Mouse (Mus musculus): ENCODE results near the gene Tnfrsf9. TPM values are rescaled to one million over a fixed set of nuclear protein-coding genes. Genes with fewer than 3 reads are reported as not detected.

The Tnfrsf9 gene
- 1.0 and 1.3 TPM in 2 replicates for polyA plus RNA-seq (2015; fragmentation: Nextera tagmentation; extraction: Ambion mirVana)

- H3K9ac ChIP-seq = peak within 1 kb of the TSS; percentile 85
- peak; percentile 86 for ATAC-seq (ENCODE audit: insufficient number of reproducible peaks, low FRiP score, low TSS enrichment, low read depth)
- WGBS = under 1% methylated on average over 48 of the region's 48 CpGs
- H3K4me1 ChIP-seq = peaks cover 13% of the 10 kb centered on the region; the same call in 1 of the 2 replicates
- H3K27ac ChIP-seq (replicated peaks) = peak within 1 kb of the TSS; percentile 93
- H3K27me3 ChIP-seq = no peaks in the 10 kb centered on the region
- H3K4me2 ChIP-seq (replicated peaks) = peak within 1 kb of the TSS; percentile 57
- peak within 1 kb of the TSS; percentile 75 for H3K4me3 ChIP-seq (replicated peaks)
- no peaks in the 10 kb centered on the region for H3K9me3 ChIP-seq (replicated peaks)
- no peaks in the 10 kb centered on the region for H3K36me3 ChIP-seq
These were observed at the start of gene Tnfrsf9, which contains the start of gene Park7 for GRCm38 (mm10) chr4:150914290-150914733. Tnfrsf9 (plus strand) TSS chr4:150914562. Park7 (minus strand) TSS chr4:150914437.

DNA sequence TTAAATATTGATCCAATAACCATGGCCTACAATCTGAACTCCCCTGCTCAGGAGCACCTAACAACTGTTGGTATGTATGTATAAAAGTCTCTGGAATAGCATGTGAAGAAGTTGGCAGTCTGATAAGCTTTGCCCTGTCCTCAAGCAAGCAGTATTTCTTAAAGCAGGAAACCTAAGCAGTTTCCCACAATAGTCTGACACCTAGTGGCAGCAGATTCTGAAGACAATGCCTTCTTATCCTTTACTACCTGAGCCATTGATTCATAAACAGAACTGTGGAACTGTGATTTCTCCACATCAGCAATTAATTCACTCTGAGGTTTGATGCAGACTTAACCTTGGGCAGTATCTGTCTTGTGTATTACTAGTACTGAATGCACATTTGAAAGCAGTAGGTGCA lies 49.0 kb upstream of the Tnfrsf9 start:
- Histone ChIP-seq H3K27me3 (no peaks in the 10 kb centered on the region), H3K9me3 (replicated peaks) (no peaks in the 10 kb centered on the region), H3K36me3 (peaks cover 26% of the 10 kb centered on the region), H3K9ac (no peak overlapping the region), H3K4me1 (peaks cover 33% of the 10 kb centered on the region), H3K4me2 (replicated peaks) (no peak overlapping the region), H3K4me3 (replicated peaks) (no peak overlapping the region), H3K27ac (replicated peaks) (no peak overlapping the region)
- no peak for ATAC-seq (ENCODE audit: insufficient number of reproducible peaks, low FRiP score, low TSS enrichment, low read depth)

DNA sequence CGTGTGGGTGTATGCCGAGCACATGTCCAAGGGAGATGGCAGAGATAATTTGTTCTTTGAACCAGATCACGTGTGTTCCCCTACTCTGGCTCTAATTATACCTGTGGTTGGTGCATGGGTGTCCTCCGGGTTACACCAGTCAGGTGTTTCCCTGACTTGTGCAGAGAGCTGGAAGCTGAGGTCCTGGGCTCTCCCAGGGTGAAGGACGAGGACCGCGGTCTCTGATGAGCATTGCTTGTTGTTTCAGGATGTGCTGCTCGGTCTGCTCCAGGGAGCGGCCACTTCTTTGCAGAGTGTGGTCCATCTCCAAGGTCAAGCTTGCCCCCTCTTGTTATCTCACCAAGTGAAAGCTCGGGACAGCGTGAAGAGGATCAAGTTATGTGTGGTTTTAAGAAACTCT lies 48.3 kb upstream of the Tnfrsf9 start:
- H3K27me3 ChIP-seq = no peaks in the 10 kb centered on the region
- no peak for ATAC-seq (ENCODE audit: insufficient number of reproducible peaks, low FRiP score, low TSS enrichment, low read depth)
- H3K4me2 ChIP-seq (replicated peaks) = no peak overlapping the region
- H3K4me3 ChIP-seq (replicated peaks) = no peak overlapping the region
- no peak overlapping the region for H3K27ac ChIP-seq (replicated peaks)
- H3K9me3 ChIP-seq (replicated peaks) = no peaks in the 10 kb centered on the region
- H3K9ac ChIP-seq = no peak overlapping the region
- 81% methylated on average over 11 of the region's 11 CpGs for WGBS
- peaks cover 36% of the 10 kb centered on the region for H3K4me1 ChIP-seq
- peaks cover 26% of the 10 kb centered on the region for H3K36me3 ChIP-seq

DNA sequence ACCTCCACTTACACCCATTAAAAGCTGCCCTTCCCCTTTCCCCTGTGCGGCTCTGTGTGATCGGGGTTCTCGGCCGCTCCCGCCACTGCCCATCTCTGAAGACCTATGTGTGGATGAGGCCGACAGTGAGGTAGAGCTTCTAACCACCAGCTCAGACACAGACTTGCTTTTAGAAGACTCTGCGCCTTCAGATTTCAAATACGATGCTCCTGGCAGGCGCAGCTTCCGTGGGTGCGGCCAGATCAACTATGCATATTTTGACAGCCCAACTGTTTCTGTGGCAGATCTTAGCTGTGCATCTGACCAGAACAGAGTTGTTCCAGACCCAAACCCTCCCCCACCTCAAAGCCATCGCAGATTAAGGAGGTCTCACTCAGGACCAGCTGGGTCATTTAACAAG lies 47.9 kb upstream of the Tnfrsf9 start:
- no peak for ATAC-seq (ENCODE audit: insufficient number of reproducible peaks, low FRiP score, low TSS enrichment, low read depth)
- no peaks in the 10 kb centered on the region for H3K9me3 ChIP-seq (replicated peaks)
- H3K4me2 ChIP-seq (replicated peaks) = no peak overlapping the region
- peaks cover 26% of the 10 kb centered on the region for H3K36me3 ChIP-seq
- H3K9ac ChIP-seq = no peak overlapping the region
- WGBS = 88% methylated on average over 12 of the region's 12 CpGs
- no peaks in the 10 kb centered on the region for H3K27me3 ChIP-seq
- no peak overlapping the region for H3K27ac ChIP-seq (replicated peaks)
- no peak overlapping the region for H3K4me3 ChIP-seq (replicated peaks)
- peaks cover 38% of the 10 kb centered on the region for H3K4me1 ChIP-seq

GRCm38 (mm10) chr4:150868161-150868560 lies 46.2 kb upstream of the Tnfrsf9 start:
- Histone ChIP-seq H3K9ac (no peak overlapping the region), H3K36me3 (peaks cover 26% of the 10 kb centered on the region), H3K27me3 (no peaks in the 10 kb centered on the region), H3K4me3 (replicated peaks) (no peak overlapping the region), H3K27ac (replicated peaks) (no peak overlapping the region), H3K4me2 (replicated peaks) (no peak overlapping the region), H3K9me3 (replicated peaks) (no peaks in the 10 kb centered on the region), H3K4me1 (peaks cover 48% of the 10 kb centered on the region)
- ATAC-seq (ENCODE audit: insufficient number of reproducible peaks, low FRiP score, low TSS enrichment, low read depth) = no peak
- 76% methylated on average over 6 of the region's 6 CpGs for WGBS

- Histone ChIP-seq H3K4me2 (replicated peaks) (no peak overlapping the region), H3K27me3 (no peaks in the 10 kb centered on the region), H3K4me3 (replicated peaks) (no peak overlapping the region), H3K9me3 (replicated peaks) (no peaks in the 10 kb centered on the region), H3K4me1 (peaks cover 42% of the 10 kb centered on the region), H3K27ac (replicated peaks) (0 out of 2 replicates have a peak overlapping the region, but pooled peaks have one; percentile 89), H3K9ac (no peak overlapping the region), H3K36me3 (peaks cover 26% of the 10 kb centered on the region)
- ATAC-seq (ENCODE audit: insufficient number of reproducible peaks, low FRiP score, low TSS enrichment, low read depth) = no peak
- 63% methylated on average over 2 of the region's 2 CpGs for WGBS
These were observed 45.5 kb upstream of the Tnfrsf9 start for GRCm38 (mm10) chr4:150868859-150869258.

- no peak overlapping the region for H3K9ac ChIP-seq
- H3K4me3 ChIP-seq (replicated peaks) = no peak overlapping the region
- no peak for ATAC-seq (ENCODE audit: insufficient number of reproducible peaks, low FRiP score, low TSS enrichment, low read depth)
- no peaks in the 10 kb centered on the region for H3K9me3 ChIP-seq (replicated peaks)
- 55% methylated on average over 17 of the region's 17 CpGs for WGBS
- H3K27me3 ChIP-seq = no peaks in the 10 kb centered on the region
- H3K4me2 ChIP-seq (replicated peaks) = no peak overlapping the region
- peaks cover 26% of the 10 kb centered on the region for H3K36me3 ChIP-seq
- H3K4me1 ChIP-seq = peaks cover 42% of the 10 kb centered on the region
- peak overlapping the region; percentile 89 for H3K27ac ChIP-seq (replicated peaks)
These were observed 44.8 kb upstream of the Tnfrsf9 start for GRCm38 (mm10) chr4:150869276-150870197.

DNA sequence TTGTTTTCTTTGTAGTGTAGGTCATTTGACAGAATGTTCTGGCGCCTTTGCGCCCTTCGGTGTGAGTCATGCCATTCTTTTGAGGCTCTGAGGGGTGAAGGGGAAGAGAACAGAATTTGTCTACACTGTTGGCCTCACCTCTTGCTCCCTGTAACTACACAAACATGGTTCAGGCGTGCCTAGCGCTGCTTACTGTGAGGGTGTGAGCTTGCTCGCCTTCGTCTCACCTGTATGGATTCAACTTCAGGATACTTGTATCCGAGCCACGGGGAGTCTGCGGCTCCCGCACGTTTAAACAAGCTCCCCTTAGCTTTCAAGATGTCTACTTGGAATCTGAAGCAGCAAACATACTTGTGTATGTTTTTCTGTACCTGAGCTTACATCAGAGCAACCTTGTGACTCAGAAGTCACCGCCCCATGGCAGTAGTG lies 43.4 kb upstream of the Tnfrsf9 start:
- Histone ChIP-seq H3K36me3 (peaks cover 24% of the 10 kb centered on the region), H3K27ac (replicated peaks) (peak overlapping the region; percentile 89), H3K4me2 (replicated peaks) (no peak overlapping the region), H3K9ac (no peak overlapping the region), H3K9me3 (replicated peaks) (no peaks in the 10 kb centered on the region), H3K4me1 (peaks cover 38% of the 10 kb centered on the region), H3K27me3 (no peaks in the 10 kb centered on the region), H3K4me3 (replicated peaks) (no peak overlapping the region)
- ATAC-seq (ENCODE audit: insufficient number of reproducible peaks, low FRiP score, low TSS enrichment, low read depth) = no peak
- WGBS = 66% methylated on average over 13 of the region's 13 CpGs

DNA sequence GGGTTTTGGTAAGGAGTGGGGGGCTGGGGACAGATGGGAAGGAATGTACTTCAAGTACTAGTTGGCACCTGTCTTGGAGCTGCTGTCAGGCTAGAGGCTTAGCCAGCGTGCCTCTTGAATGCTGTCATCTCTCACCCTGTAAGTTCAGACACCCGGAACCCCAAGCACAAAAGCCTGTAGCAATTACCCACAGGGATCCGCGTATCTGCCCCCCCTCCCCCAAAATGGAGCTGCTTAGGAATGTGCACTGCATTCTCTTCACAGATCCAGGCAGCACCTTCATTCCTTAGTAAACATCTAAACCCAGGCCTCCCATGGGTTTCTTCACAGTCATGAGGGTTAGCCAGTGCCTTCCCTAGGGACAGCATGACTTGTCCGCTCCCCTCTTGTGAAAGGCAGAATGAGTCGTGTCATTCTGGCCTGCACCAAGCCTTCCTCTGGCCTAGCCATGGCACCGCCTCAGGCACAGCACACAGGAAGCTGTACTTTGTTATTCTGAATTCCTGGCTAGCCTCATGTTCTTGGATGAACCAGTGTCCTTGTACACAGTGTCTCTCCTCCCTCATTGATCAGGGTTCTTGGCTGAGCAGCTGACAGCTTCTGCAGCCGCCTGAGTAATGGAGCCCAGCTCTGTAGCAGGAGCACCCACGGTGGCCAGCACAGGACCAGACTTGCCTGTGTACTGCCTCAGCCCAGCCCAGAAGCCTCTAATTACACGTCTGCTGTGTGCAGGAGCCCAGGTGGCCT lies 42.8 kb upstream of the Tnfrsf9 start:
- no peaks in the 10 kb centered on the region for H3K27me3 ChIP-seq
- H3K4me2 ChIP-seq (replicated peaks) = peak overlapping the region; percentile 9; the same call in 1 of the 2 replicates
- H3K9ac ChIP-seq = no peak overlapping the region
- peaks cover 18% of the 10 kb centered on the region for H3K36me3 ChIP-seq
- no peaks in the 10 kb centered on the region for H3K9me3 ChIP-seq (replicated peaks)
- 16% methylated on average over 10 of the region's 10 CpGs for WGBS
- peak overlapping the region; percentile 89 for H3K27ac ChIP-seq (replicated peaks)
- no peak overlapping the region for H3K4me3 ChIP-seq (replicated peaks)
- H3K4me1 ChIP-seq = peaks cover 38% of the 10 kb centered on the region
- ATAC-seq (ENCODE audit: insufficient number of reproducible peaks, low FRiP score, low TSS enrichment, low read depth) = peak; percentile 64

GRCm38 (mm10) chr4:150872139-150872651 lies 42.2 kb upstream of the Tnfrsf9 start:
- Histone ChIP-seq H3K4me2 (replicated peaks) (peak overlapping the region; percentile 9; the same call in 1 of the 2 replicates), H3K9ac (no peak overlapping the region), H3K4me1 (peaks cover 38% of the 10 kb centered on the region), H3K9me3 (replicated peaks) (no peaks in the 10 kb centered on the region), H3K27me3 (no peaks in the 10 kb centered on the region), H3K4me3 (replicated peaks) (no peak overlapping the region), H3K36me3 (peaks cover 12% of the 10 kb centered on the region), H3K27ac (replicated peaks) (peak overlapping the region; percentile 89)
- no peak; the same call in none of the 2 replicates for ATAC-seq (ENCODE audit: insufficient number of reproducible peaks, low FRiP score, low TSS enrichment, low read depth)
- 8% methylated on average over 9 of the region's 9 CpGs for WGBS

- no peak for ATAC-seq (ENCODE audit: insufficient number of reproducible peaks, low FRiP score, low TSS enrichment, low read depth)
- WGBS = 41% methylated on average over 8 of the region's 8 CpGs
- Histone ChIP-seq H3K9me3 (replicated peaks) (no peaks in the 10 kb centered on the region), H3K9ac (no peak overlapping the region), H3K4me1 (peaks cover 38% of the 10 kb centered on the region), H3K36me3 (peaks cover 7% of the 10 kb centered on the region; the same call in 1 of the 2 replicates), H3K4me2 (replicated peaks) (0 out of 2 replicates have a peak overlapping the region, but pooled peaks have one; percentile 9), H3K27me3 (no peaks in the 10 kb centered on the region), H3K4me3 (replicated peaks) (no peak overlapping the region), H3K27ac (replicated peaks) (peak overlapping the region; percentile 89)
These were observed 41.7 kb upstream of the Tnfrsf9 start for GRCm38 (mm10) chr4:150872681-150873080.

Measured in embryonic facial prominence, embryonic 15.5 days (tissue).